Mouse (Mus musculus): ENCODE data around the gene Cdk8. TPM values are rescaled to one million over a fixed set of nuclear protein-coding genes. Genes with fewer than 3 reads are reported as not detected.
"Not testable (repeated sequence)": the region's sequence is repeated elsewhere in the genome, so short reads cannot be mapped to it uniquely, and the experiment has no call there.

Gene Cdk8
- total RNA-seq (2022), result 10 to 100 TPM; 13.7 to 18.6 (median 16.9) TPM

DNA sequence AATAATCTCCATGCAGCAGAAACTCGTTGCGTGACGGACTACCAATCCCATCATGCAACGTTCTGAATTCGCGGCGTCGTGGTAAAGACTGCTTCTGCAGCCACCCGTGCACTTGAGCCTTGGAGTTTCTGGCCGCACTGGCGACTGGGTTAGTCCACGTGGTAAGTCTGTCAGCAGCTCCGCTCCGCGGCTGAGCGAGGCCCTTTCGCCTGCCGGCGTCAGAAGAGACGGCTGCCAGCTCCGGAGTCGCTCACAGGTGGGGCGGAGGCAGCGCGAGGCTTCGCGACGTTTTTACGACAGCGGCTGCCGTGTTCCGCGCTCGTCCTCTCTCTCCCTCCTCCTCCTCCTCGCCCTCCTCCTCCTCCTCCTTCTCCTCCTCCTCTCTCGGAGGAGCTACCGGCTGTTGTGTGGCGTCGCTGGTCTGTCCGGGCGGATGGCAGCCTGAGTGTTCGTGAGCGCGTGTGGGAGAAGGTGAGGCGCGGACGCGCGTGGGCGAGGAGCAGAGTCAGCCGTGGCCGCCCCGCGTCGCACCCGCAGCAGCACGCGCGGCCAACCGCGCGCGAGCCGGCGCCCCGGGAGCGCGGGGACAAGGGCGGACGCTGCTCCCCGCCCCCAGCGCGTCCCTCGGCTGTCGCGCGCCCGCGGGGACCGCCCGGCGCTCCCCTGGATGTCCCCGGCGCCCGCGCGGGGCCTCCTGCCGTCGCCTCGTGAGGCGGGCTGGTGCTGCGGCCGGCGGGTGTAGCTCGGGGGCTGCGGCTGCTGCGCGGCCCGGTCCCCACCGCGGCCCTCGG lies at the start of gene Cdk8:
Gene Cdk8 (plus strand): TSS at position 367 of the 791 bp plus-strand sequence.
- peak; percentile 88 for DNase-seq (ENCODE audit: low spot score)

DNA sequence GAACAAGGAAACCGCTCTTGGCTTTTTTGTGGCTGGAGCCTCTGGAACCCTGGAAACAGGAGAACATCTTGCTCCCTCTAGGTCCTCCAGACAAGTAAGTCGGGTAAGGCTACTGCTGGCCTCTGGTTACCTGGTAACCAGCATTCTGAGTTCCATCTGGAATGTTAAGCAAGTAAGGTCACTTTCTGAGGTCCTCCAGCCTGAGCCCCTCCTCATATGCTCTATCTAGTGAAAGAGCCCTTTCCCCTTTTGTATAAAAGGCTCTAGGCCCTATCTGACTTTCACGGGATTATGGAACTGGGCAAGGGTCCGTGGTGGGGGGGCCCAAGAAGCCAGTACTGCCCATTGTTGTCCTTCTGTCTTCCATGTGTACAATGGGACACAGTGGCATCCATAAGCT lies 45.8 kb upstream of the Cdk8 start, which contains the start of gene 1700001J03Rik:
Gene 1700001J03Rik (minus strand): TSS at position 101 of the 400 bp plus-strand sequence.
- DNase-seq (ENCODE audit: low spot score), result not testable (repeated sequence)

DNA sequence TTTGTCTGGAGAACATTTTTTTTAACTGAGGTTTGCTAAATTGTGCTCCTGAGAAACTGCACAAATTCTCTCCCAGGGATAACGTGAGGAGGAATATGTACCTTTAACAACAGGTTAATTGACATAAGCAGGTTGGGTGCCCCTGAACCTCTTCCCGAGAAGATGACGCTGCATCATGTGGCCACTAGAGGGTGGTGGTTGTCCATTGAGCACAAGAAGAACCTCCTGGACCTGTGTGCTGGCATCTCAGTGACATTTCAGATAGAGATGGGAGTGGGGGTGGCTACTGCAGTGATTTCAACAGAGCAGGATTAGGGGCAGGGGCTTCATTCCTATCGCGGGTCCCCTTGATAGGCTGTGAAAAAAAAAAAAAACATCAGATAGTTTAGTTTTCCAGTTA lies 43.6 kb upstream of the Cdk8 start:
- DNase-seq (ENCODE audit: low spot score), result peak; percentile 54

DNA sequence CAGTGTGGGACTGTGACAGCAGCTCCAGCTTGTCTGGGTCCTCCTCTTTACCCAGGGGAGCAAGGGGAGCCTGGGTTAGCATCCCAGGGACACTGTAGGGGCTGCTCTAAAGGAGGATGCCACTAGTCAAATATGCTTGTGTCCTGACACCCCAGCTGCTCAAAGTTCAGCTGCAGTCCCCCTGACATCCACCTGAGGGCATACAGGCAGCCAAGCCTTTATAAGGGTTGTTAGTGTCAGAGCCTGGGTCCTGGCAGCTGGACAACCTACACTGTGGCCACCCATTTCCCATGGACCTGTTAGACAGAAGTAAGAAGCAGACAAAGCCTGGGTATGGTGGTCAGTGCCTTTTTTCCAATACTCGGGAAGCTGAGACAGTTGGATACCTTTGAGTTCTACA lies 42.9 kb upstream of the Cdk8 start:
- DNase-seq (ENCODE audit: low spot score), result no peak

DNA sequence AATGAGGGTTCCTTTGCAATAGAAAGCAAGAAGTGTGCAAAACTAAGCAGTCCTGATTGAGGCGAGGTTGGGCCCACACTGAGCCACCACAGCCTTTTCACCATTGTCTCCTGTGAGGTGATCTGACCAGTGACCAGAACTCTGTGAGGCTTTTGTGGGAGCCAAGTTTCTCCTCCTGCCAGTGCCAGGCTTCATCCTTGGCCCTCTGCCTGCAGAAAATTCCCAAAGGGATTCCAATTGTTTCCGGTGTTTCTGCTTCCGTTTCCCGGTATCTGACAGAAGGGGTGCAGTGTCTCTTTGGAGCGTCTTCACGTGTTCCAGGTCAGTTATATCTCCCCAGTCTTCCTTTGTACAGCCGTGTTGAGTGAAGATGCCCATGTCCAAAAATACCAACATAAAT lies 42.3 kb upstream of the Cdk8 start:
- DNase-seq (ENCODE audit: low spot score), result no peak

DNA sequence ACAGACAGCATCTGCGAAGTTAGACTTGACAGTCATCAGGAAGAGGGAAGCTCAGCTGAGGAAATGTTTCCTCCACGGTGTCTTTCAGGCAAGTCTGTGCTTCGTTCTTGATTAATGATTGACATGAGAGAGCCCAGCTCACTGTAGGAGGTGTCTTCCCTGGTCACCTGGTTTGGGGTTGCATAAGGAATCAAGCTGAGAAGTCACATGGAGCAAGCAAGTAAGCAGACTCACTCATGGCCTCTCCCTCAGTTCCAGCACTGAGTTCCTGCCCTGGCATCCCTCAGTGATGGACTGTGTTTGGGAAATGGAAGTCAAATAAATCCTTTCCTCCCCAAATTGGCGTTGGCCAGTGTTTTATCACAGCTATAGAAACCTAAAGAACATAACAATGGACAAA lies 40.9 kb upstream of the Cdk8 start:
- no peak for DNase-seq (ENCODE audit: low spot score)

DNA sequence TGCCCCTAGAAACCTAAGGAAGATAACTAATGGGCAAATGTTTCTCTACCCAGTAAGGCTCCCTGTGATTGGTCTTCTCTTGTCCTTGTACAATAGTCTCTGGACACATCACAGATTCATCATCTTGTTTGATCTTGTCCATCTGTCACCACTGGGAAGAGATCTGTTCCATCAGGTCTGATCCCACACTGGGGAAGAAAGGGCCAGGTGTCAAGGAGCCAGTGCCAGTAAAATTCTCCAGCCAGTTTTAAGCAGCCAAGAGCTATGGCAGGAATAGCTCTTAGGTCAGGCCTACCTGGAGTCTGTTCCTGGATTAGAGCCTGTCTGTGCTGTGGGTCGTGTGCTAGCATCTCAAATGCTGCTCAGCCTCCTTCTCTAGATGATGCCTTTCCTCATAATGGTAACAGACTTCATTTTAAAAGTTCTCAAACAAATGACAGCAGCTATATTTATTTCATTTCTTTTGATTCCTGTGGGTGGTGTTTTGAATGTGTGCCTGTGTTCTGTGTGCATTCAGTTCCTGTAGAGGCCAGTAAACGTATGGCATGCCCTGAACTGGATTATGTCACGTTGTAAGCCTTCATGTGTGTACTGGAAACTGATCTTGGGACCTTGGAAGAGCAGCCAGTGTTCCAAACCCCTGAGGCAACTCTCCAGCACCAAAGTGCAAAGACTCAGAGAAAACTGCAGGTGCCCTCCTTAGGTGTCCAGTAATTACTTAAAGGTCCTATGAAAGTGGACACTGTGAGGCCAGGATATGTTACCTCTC lies 40.3 kb upstream of the Cdk8 start:
- DNase-seq (ENCODE audit: low spot score), result no peak

DNA sequence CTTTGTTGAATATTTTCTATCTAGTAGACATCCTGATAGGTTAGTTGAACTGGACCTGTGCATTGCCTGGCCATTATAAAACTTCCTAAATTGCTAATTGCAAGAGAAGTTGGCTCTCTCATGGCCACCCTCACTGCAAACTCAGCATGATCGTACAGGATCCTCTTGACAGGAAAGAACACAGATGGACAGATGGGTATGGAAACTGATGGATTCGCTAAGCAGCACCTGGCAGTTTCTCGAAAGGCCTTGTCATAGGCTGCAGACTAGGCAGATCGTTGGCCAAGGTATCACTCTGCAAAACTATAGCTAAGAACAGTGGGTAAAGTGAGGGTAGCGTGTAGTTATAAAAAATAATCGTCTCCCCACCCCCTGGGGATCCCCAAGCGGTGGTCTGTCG lies 37.7 kb upstream of the Cdk8 start:
- DNase-seq (ENCODE audit: low spot score), result no peak

DNA sequence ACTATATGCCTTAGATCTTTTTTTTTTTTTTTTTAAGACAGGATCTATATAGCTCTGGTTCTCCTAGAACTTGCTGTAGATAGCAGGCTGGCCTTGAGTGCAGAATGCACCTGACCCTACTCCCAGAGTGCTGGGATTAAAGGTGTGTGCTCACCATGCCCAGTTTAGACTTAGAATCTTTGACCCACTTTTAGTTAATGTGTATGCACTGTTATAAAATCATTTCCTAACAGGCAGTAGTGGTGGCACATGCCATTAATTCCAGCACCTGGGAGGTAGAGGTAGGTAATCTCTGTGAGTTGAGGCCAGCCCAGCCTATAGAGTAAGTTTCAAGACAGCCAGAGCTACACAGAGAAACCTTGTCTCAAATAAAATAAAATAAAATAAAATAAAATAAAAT lies 32.0 kb upstream of the Cdk8 start:
- no peak for DNase-seq (ENCODE audit: low spot score)

DNA sequence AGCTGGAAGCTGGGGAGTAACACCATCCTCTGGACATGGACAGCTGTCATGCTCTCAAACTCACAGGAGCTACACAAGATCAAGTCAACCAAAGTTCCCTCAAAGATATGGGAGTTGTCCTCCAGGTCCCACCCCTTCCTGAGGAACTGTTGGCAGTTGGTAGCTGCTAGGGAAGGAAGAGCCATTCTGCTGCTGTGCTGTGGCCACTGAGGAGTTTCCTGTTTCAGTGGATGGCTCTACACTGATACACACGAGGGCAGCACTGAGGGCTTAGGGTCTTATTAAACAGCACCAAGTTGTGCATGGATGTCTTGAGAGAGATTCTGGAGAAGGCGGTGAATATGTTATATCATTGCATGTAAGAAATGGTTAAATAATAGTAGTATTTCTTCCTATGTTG lies 31.5 kb upstream of the Cdk8 start:
- DNase-seq (ENCODE audit: low spot score), result no peak

DNA sequence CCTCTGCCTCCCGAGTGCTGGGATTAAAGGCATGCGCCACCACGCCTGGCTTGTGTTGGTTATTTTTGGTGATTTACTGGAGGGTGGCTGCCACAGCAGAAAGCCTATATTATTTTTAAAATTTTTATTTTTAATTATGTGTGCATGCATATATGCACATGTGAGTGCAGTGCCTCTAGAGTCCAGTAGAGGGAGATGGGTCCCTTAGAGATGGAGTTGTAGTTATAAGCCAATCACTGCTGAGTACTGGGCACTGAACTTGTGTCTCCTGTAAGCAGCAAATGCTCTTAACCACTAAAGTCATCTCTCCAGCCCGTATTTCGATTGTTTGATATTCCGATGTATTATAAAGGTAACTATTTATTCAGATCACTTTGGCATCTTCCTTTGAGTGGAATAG lies 30.4 kb upstream of the Cdk8 start:
- no peak for DNase-seq (ENCODE audit: low spot score)

DNA sequence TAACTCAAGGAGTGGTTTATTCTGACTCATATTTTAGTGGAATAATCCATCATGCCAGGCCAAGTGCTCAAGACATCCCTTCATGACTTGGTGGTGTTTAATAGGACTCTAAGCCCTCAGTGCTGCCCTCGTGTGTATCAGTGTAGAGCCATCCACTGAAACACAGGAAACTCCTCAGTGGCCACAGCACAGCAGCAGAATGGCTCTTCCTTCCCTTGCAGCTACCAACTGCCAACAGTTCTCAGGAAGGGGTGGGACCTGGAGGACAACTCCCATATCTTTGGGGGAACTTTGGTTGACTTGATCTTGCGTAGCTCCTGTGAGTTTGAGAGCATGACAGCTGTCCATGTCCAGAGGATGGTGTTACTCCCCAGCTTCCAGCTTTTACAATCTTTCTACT lies 27.1 kb upstream of the Cdk8 start:
- DNase-seq (ENCODE audit: low spot score), result no peak

DNA sequence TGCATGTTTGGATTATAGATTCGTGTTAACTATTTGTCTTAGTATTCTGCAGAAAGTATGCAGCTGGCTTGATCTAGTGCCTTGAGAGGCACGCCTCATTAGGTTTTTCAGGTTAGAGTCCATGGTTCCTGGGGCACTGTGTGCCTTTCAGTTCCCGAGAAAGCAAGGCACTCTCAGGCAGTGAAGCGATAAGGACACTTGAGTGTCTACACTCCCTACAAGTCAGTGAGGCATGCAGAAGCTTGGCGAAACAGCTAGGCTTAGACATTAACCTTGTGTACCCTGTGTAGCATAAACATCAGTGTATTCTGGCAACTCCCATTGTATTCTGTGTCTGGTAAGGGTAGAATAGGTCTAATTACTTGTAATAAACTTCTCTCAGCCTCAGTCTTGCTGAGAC lies 25.5 kb upstream of the Cdk8 start:
- no peak for DNase-seq (ENCODE audit: low spot score)

DNA sequence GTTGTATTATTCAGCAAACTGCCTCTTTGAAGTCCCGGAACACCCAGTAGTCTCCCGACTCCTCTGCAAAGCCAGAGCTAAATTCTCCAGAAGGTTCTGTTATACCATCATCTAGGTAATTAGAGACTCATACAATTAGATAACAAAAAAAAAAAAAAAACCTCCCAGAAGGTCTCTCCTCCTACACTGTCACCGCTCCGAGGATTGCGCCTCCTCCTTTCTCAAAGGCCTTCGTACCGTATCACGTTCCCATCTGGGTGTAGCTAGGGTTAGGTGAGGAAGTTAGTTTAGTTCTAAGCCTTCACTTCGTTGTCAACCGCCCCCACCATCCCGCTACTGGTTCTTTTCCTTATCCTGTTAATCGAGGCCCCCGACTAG lies 10.5 kb upstream of the Cdk8 start:
- no peak for DNase-seq (ENCODE audit: low spot score)

DNA sequence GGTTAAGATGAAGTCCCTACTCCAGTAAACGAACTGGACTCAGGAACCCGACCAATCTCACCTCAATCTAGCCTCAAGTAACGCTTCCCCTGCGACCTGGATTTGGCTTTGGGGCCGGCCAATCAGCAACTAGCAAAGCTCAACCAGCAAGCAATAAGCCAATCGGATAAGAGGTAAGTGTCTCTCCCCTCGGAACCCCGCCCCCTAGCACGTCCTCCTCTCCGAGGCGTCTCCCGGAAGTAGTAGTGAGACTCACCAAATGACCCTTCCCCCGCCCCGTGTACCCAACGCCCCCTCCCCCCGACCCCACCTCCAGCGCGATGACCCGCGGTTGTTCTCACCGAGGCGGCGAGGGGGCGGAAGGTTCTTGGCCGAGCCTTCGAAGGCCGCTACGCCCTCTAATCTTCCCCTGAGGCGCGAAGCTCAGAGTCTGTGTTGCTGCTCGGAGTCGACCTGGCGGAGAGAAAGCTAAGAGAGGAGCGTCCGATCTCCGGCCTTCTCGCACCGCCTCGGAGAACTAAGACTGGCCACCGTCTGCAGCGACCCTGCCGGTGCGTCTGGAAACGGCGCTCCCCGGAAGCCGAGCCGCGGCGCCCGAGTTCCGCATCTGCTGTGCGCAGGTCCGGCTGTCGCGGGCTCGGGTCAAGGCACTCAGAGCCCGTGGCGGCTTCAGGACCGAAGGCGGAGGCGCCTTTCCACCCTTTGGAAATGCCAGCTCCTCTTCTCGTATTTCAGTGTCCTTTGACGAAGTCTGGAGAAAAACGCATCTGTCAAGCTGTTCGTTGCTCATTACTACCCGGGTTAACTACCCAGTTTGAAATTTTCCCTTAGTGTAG lies 9.9 kb upstream of the Cdk8 start, which contains the start of gene Rnf6:
Gene Rnf6 (minus strand): TSS at position 677 of the 836 bp plus-strand sequence.
- peak; percentile 95 for DNase-seq (ENCODE audit: low spot score)

DNA sequence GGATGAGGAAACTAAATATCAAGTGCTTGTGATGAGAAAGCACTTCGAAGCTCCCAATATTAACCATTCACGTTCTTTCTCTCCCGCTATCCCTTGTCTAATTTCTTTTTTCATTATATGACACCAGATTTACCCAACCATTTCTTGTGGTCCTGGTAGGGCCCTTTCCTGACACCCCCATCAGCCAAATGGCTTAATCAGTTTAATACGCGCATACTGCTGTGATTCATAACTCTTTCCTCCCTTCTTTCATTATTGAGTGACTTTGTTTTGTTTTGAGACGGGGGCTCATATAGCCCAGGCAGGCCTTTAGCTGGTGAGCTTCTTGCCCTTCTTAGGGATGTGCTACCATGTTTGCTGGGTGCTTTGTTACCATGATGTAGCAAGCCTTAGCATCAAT lies 9.3 kb upstream of the Cdk8 start:
- DNase-seq (ENCODE audit: low spot score), result no peak

DNA sequence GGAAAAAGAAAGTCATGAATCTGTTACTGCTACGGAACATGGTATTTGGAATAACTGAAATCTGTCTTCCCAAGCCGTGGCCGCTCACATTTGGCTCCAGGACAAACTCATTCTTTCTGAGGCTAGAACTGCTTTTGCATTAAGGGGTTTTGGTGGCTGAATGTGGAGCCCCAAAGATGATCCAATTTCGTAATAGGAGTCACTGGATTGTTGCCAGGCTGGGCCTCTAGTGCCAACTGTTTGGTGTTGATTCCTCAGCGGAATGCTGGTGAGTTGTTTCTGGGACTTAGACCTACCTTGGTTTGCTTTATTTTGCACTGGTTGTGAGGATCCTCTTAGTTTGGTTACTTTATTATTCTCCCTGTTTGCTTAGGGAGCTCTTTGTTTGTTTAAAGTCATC lies 7.2 kb upstream of the Cdk8 start:
- no peak for DNase-seq (ENCODE audit: low spot score)

DNA sequence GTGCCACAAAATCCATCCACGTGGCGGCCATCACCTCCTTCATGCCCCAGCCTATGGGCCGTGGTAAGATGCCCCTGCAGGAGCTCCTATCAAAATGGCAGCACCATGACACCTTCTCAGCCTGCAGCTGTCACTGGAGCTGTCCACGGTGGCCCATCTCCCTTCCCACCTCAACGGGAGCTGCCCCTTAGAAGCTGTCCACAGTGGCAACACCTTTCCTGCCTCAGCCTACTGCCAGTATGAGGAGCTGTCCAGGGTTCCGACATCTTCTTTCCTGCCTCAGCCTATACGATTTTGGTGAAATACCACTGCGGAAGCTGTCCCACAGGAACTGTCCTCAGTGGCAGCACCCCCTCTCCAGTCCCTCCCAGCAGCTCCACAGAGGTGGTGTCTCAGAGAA lies 3.5 kb upstream of the Cdk8 start:
- DNase-seq (ENCODE audit: low spot score), result no peak

DNA sequence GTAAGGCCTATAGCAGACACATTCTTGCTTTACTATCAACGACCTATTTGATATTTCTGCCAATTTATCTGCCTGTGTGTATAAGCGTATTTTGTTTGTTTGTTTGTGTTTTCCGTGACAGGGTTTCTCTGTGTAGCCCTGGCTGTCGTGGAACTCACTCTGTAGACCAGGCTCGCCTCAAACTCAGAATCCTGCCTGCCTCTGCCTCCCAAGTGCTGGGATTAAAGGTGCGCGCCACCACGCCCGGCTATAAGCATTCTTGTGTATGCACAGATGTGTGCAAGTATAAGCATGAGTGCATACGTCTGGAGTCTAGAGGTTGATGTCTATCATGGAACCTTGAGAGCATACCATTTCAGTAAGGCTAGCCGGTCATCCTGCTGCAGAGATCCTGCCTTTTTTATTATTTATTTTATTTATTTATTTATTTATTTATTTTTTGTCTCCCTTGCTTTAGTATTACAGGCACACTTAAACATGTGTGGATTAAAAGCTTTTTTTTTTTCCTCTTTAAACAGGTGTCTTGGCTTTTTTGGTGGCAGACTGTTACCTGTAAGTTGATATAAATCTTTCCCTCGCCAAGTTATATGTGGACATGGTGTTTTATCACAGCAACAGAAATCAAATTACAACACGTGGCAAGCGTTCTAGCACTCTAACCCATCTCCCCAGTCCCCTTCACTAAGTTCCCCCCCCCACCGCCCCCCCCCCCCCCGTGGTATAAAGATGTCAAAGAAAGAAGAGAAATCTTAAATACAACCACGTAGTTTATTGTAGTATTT lies 970 bp upstream of the Cdk8 start:
- no peak for DNase-seq (ENCODE audit: low spot score)

DNA sequence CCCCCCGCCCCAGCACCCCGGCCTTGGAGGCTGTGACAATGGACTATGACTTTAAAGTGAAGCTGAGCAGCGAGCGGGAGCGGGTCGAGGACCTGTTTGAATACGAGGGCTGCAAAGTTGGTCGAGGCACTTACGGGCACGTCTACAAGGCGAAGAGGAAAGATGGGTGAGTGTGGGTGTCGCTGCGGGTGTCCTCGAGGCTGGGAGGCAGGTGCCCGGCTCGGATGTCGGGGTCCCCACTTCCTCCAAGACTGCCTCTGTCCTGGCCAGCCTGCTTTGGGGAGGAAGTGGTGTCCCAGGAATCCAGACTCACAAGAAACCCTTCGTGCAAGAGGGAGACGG lies 596 bp downstream of the Cdk8 start:
- DNase-seq (ENCODE audit: low spot score), result peak; percentile 19

DNA sequence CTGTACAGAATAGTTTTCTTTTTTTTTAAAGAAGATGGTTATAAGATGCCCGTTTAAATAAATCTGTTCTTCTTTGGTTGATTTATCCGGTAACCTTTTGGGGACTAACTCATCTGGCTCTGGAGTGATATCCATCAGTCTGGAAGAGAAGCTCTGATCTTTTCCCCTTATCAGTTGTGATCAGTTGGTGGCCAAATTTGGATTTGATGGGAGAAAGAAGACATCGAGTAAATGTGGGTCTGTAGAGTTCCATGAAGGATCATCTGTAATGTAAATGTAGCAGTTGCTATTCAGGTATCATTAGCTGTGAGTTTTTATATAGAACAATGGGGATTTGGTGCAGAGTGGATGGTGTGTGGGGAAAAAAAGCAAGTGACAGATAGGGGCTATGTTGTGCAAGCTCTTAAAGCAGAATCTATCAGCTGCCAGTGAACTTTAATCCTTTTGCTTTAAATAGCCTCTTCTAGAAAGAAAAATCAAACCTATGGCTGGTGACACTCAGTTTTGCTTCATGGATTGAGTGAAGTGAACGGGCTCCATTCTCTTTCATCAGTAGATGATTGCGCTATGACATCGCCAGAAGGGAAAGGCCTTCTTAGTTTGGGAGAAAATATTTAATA lies 1.1 kb downstream of the Cdk8 start:
- no peak for DNase-seq (ENCODE audit: low spot score)

All from heart, adult 8-10 months (tissue).